Mouse (Mus musculus): Measurements from ENCODE around the gene Itga1.

Itga1 gene

GRCm38 (mm10) chr13:115054783-115055182 is 47.0 kb downstream of the Itga1 start:
- no peak for DNase-seq (ENCODE audit: extremely low read depth, low read depth)

GRCm38 (mm10) chr13:115052568-115052967 is 49.2 kb downstream of the Itga1 start:
- no peak for DNase-seq (ENCODE audit: extremely low read depth, low read depth)

- DNase-seq (ENCODE audit: extremely low read depth, low read depth), result no peak
Measured at GRCm38 (mm10) chr13:115050660-115051559, 50.9 kb downstream of the Itga1 start.

- no peak for DNase-seq (ENCODE audit: extremely low read depth, low read depth)
Measured at GRCm38 (mm10) chr13:115042652-115043051, 59.1 kb downstream of the Itga1 start.

GRCm38 (mm10) chr13:115037304-115037703 is 64.5 kb downstream of the Itga1 start:
- DNase-seq (ENCODE audit: extremely low read depth, low read depth), result no peak

GRCm38 (mm10) chr13:115035387-115035786 is 66.4 kb downstream of the Itga1 start:
- no peak for DNase-seq (ENCODE audit: extremely low read depth, low read depth)

- no peak for DNase-seq (ENCODE audit: extremely low read depth, low read depth)
Measured at GRCm38 (mm10) chr13:115033135-115033534, 68.6 kb downstream of the Itga1 start.

GRCm38 (mm10) chr13:115031177-115032000 is 70.4 kb downstream of the Itga1 start:
- no peak for DNase-seq (ENCODE audit: extremely low read depth, low read depth)

- DNase-seq (ENCODE audit: extremely low read depth, low read depth), result no peak
Measured at GRCm38 (mm10) chr13:115025394-115025793, 76.4 kb downstream of the Itga1 start.

- no peak for DNase-seq (ENCODE audit: extremely low read depth, low read depth)
Measured at GRCm38 (mm10) chr13:115022117-115022787, 79.5 kb downstream of the Itga1 start.

- DNase-seq (ENCODE audit: extremely low read depth, low read depth), result no peak
Measured at GRCm38 (mm10) chr13:115021411-115021810, 80.4 kb downstream of the Itga1 start.

GRCm38 (mm10) chr13:115020727-115021126 is 81.0 kb downstream of the Itga1 start:
- DNase-seq (ENCODE audit: extremely low read depth, low read depth), result no peak

GRCm38 (mm10) chr13:115017545-115017944 is 84.2 kb downstream of the Itga1 start:
- DNase-seq (ENCODE audit: extremely low read depth, low read depth), result no peak

- DNase-seq (ENCODE audit: extremely low read depth, low read depth), result no peak
Measured at GRCm38 (mm10) chr13:115011547-115011946, 90.2 kb downstream of the Itga1 start.

- no peak for DNase-seq (ENCODE audit: extremely low read depth, low read depth)
Measured at GRCm38 (mm10) chr13:115006213-115006835, 95.4 kb downstream of the Itga1 start.

GRCm38 (mm10) chr13:115005342-115005741 is 96.4 kb downstream of the Itga1 start:
- peak; percentile 14 for DNase-seq (ENCODE audit: extremely low read depth, low read depth)

GRCm38 (mm10) chr13:115003444-115004053 is 98.2 kb downstream of the Itga1 start:
- no peak for DNase-seq (ENCODE audit: extremely low read depth, low read depth)

- DNase-seq (ENCODE audit: extremely low read depth, low read depth), result no peak
Measured at GRCm38 (mm10) chr13:115002837-115003236, 98.9 kb downstream of the Itga1 start.

GRCm38 (mm10) chr13:115002155-115002554 is 99.6 kb downstream of the Itga1 start:
- DNase-seq (ENCODE audit: extremely low read depth, low read depth), result no peak

GRCm38 (mm10) chr13:114999582-114999981 is 102.2 kb downstream of the Itga1 start:
- DNase-seq (ENCODE audit: extremely low read depth, low read depth), result no peak

- DNase-seq (ENCODE audit: extremely low read depth, low read depth), result no peak
Measured at GRCm38 (mm10) chr13:114998100-114998499, 103.7 kb downstream of the Itga1 start.
